Mouse (Mus musculus) T-helper 1 cell (primary cell): ENCODE measurements around the gene Rwdd4a.

Source experiments
- in situ Hi-C: fragments of 300-600 bp; cut with MboI, MseI; formaldehyde crosslinking; loops from one replicate; pipeline ENCODE4 v1.15.1; 2025; ENCODE audit warnings: high pct_unique_total_duplicates

The Rwdd4a gene

DNA sequence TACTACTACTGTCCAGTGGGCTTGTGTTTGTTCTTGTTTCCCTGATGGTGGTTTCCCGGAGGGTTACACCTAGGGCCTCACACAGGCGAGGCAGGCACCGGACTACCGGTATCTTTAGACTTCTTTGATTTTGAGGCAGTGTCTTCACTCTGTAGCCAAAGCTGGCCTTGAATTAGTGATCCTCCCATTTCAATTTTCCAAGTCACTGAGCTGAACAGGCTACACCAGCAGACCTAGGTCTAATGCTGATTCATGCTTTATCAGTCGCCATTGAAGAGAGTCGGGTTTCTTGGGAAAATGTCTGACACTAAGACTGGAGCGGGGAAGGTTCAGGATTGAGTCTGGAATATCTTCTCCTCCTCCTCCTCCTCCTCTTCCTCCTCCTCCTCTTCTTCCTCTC lies 40.0 kb downstream of the Rwdd4a start:
- in situ Hi-C loops: no loop called here

DNA sequence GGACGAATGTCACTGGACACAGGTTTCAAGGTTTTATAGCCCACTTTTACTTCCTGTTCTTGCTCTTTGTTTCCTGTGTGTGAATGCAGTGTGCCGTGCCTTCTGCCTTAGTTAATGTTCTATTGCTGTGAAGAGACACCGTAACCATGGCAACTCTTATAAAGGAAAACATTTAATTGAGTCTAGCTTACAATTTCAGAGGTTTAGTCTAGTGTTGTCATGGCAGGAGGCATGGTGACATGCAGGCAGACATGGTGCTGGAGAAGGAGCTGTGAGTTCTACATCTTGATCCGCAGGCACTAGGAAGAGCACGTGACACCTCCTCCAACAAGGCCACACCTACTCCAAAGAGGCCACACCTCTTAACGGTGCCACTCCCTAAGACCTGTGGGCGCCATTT lies 48.0 kb downstream of the Rwdd4a start:
- in situ Hi-C loops: no loop called here

DNA sequence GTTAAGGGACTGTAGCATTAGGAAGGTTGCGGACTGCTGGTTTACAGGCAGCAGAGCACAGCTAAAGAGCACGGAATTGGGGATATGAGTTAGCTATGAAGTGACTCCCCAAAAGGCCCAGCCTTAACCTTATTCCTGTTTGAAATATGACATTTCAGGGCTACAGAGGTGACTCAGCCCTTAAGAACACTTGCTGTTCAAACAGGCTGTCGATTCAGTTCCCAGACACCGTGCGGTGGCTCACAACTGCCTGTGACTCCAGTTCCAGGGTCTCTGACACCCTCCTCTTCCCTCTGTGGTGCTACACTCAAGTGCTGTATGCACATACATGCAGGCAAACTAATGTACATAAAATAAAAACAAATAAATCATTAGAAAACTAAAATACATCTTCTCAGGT lies 55.2 kb downstream of the Rwdd4a start:
- in situ Hi-C loops: no loop called here

DNA sequence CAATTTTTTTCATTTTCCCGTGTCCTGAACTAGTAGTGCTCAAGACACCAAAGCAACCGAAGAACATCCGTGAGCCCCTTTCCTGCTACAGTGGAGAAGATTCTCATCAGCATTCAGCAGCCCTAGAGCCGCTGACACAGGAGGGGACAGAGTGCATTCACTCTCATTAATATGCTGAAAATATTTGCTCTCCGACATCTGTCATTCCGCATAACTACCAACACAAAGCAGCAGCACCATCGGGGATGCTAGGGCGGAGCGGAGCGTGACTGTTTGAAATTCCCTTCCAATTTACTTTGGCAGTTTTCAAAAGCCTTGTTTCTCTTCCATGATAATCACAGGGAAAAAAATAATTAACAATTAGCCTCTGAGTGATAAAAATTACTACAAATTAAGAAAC lies 56.9 kb downstream of the Rwdd4a start:
- in situ Hi-C loops: no loop called here

DNA sequence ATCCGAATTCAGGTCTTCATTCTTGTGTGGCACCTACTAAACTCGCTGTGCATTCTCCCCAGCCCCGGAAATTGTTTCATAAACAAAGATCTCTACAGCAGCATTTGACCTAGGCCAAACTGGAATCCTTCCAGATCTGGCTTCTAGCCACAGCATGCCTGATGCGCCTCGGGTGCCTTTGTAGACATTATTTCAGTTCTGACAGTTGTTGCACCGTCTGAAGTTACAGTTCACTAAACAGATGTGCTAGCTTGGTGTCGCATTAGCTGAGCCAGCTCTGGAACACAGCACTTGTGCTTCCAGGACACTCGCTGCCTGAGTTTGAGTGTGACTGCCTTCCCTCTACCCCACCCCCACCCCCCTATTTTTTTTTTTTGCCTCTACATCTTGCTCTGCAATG lies 67.2 kb downstream of the Rwdd4a start:
- in situ Hi-C loops: no loop called here
